Mouse (Mus musculus): ENCODE measurements around the gene Ubr2. TPM values are rescaled to one million over a fixed set of nuclear protein-coding genes. Genes with fewer than 3 reads are reported as not detected.

The Ubr2 gene
- polyA plus RNA-seq, 1 experiment from 2014 or later = 11.9 TPM

GRCm38 (mm10) chr17:46929277-46929676, 81.1 kb downstream of the Ubr2 start:
- no peak overlapping the region for H3K27ac ChIP-seq
- H3K9ac ChIP-seq (ENCODE audit: low read depth, low read length) = no peak overlapping the region
- DNase-seq (ENCODE audit: low spot score) (no peak), ATAC-seq (replicated peaks; ENCODE audit: low FRiP score, low read depth) (no peak)
- TF ChIP-seq CTCF (IDR thresholded peaks at IDR 0.05; ENCODE audit: low read depth) = no peak
- H3K4me1 ChIP-seq (replicated peaks; ENCODE audit: insufficient read depth, low read length) = no peaks in the 10 kb centered on the region
- peaks cover 53% of the 10 kb centered on the region for H3K36me3 ChIP-seq (ENCODE audit: insufficient read depth, low read length)
- 80% methylated on average over 12 of the region's 12 CpGs for WGBS
- no peak overlapping the region for H3K4me3 ChIP-seq (replicated peaks; ENCODE audit: low read depth, low read length)
- H3K4me2 ChIP-seq (ENCODE audit: low read length) = no peak overlapping the region
- H3K27me3 ChIP-seq (ENCODE audit: insufficient read depth, low read length) = no peaks in the 10 kb centered on the region
- H3K9me3 ChIP-seq (replicated peaks; ENCODE audit: low read length) = no peaks in the 10 kb centered on the region

- Histone ChIP-seq H3K27ac (no peak overlapping the region), H3K9me3 (replicated peaks; ENCODE audit: low read length) (no peaks in the 10 kb centered on the region), H3K9ac (ENCODE audit: low read depth, low read length) (no peak overlapping the region), H3K4me1 (replicated peaks; ENCODE audit: insufficient read depth, low read length) (no peaks in the 10 kb centered on the region), H3K4me2 (ENCODE audit: low read length) (no peak overlapping the region), H3K36me3 (ENCODE audit: insufficient read depth, low read length) (peaks cover 38% of the 10 kb centered on the region), H3K4me3 (replicated peaks; ENCODE audit: low read depth, low read length) (no peak overlapping the region), H3K27me3 (ENCODE audit: insufficient read depth, low read length) (no peaks in the 10 kb centered on the region)
- no peak for ATAC-seq (replicated peaks; ENCODE audit: low FRiP score, low read depth)
- WGBS = 96% methylated on average over 5 of the region's 5 CpGs
- no peak for TF ChIP-seq CTCF (IDR thresholded peaks at IDR 0.05; ENCODE audit: low read depth)
- no peak for DNase-seq (ENCODE audit: low spot score)
Observed at GRCm38 (mm10) chr17:46927781-46928180, 82.6 kb downstream of the Ubr2 start.

GRCm38 (mm10) chr17:46926941-46927340, 83.4 kb downstream of the Ubr2 start:
- WGBS = 56% methylated on average over 3 of the region's 3 CpGs
- no peak overlapping the region for H3K4me2 ChIP-seq (ENCODE audit: low read length)
- TF ChIP-seq CTCF (IDR thresholded peaks at IDR 0.05; ENCODE audit: low read depth) = no peak
- no peaks in the 10 kb centered on the region for H3K9me3 ChIP-seq (replicated peaks; ENCODE audit: low read length)
- H3K4me1 ChIP-seq (replicated peaks; ENCODE audit: insufficient read depth, low read length) = no peaks in the 10 kb centered on the region
- no peak overlapping the region for H3K4me3 ChIP-seq (replicated peaks; ENCODE audit: low read depth, low read length)
- no peak overlapping the region for H3K27ac ChIP-seq
- no peaks in the 10 kb centered on the region for H3K27me3 ChIP-seq (ENCODE audit: insufficient read depth, low read length)
- H3K36me3 ChIP-seq (ENCODE audit: insufficient read depth, low read length) = peaks cover 31% of the 10 kb centered on the region; the same call in 1 of the 2 replicates
- ATAC-seq (replicated peaks; ENCODE audit: low FRiP score, low read depth) = no peak
- no peak for DNase-seq (ENCODE audit: low spot score)
- H3K9ac ChIP-seq (ENCODE audit: low read depth, low read length) = no peak overlapping the region

GRCm38 (mm10) chr17:46926192-46926591, 84.2 kb downstream of the Ubr2 start:
- WGBS = 69% methylated on average over 6 of the region's 6 CpGs
- no peaks in the 10 kb centered on the region for H3K9me3 ChIP-seq (replicated peaks; ENCODE audit: low read length)
- DNase-seq (ENCODE audit: low spot score) = no peak
- H3K4me2 ChIP-seq (ENCODE audit: low read length) = no peak overlapping the region
- H3K27me3 ChIP-seq (ENCODE audit: insufficient read depth, low read length) = no peaks in the 10 kb centered on the region
- H3K4me3 ChIP-seq (replicated peaks; ENCODE audit: low read depth, low read length) = no peak overlapping the region
- no peak for ATAC-seq (replicated peaks; ENCODE audit: low FRiP score, low read depth)
- no peak overlapping the region for H3K9ac ChIP-seq (ENCODE audit: low read depth, low read length)
- H3K4me1 ChIP-seq (replicated peaks; ENCODE audit: insufficient read depth, low read length) = no peaks in the 10 kb centered on the region
- H3K36me3 ChIP-seq (ENCODE audit: insufficient read depth, low read length) = peaks cover 23% of the 10 kb centered on the region; the same call in 1 of the 2 replicates
- no peak for TF ChIP-seq CTCF (IDR thresholded peaks at IDR 0.05; ENCODE audit: low read depth)
- H3K27ac ChIP-seq = no peak overlapping the region

- DNase-seq (ENCODE audit: low spot score) (peak; percentile 76), ATAC-seq (replicated peaks; ENCODE audit: low FRiP score, low read depth) (no peak)
- 52% methylated on average over 6 of the region's 6 CpGs for WGBS
- Histone ChIP-seq H3K4me2 (ENCODE audit: low read length) (no peak overlapping the region), H3K4me3 (replicated peaks; ENCODE audit: low read depth, low read length) (no peak overlapping the region), H3K27me3 (ENCODE audit: insufficient read depth, low read length) (no peaks in the 10 kb centered on the region), H3K9me3 (replicated peaks; ENCODE audit: low read length) (no peaks in the 10 kb centered on the region), H3K27ac (no peak overlapping the region), H3K36me3 (ENCODE audit: insufficient read depth, low read length) (no peaks in the 10 kb centered on the region), H3K9ac (ENCODE audit: low read depth, low read length) (no peak overlapping the region), H3K4me1 (replicated peaks; ENCODE audit: insufficient read depth, low read length) (no peaks in the 10 kb centered on the region)
- no peak for TF ChIP-seq CTCF (IDR thresholded peaks at IDR 0.05; ENCODE audit: low read depth)
Observed at GRCm38 (mm10) chr17:46920855-46921254, 89.5 kb downstream of the Ubr2 start.

GRCm38 (mm10) chr17:46918951-46919350, 91.4 kb downstream of the Ubr2 start:
- Histone ChIP-seq H3K4me2 (ENCODE audit: low read length) (no peak overlapping the region), H3K4me3 (replicated peaks; ENCODE audit: low read depth, low read length) (no peak overlapping the region), H3K27me3 (ENCODE audit: insufficient read depth, low read length) (no peaks in the 10 kb centered on the region), H3K9ac (ENCODE audit: low read depth, low read length) (no peak overlapping the region), H3K4me1 (replicated peaks; ENCODE audit: insufficient read depth, low read length) (no peaks in the 10 kb centered on the region), H3K9me3 (replicated peaks; ENCODE audit: low read length) (no peaks in the 10 kb centered on the region), H3K36me3 (ENCODE audit: insufficient read depth, low read length) (no peaks in the 10 kb centered on the region), H3K27ac (no peak overlapping the region)
- DNase-seq (ENCODE audit: low spot score) = peak; percentile 84
- peak; percentile 46 for ATAC-seq (replicated peaks; ENCODE audit: low FRiP score, low read depth)
- WGBS = 4% methylated on average over 4 of the region's 4 CpGs
- no peak for TF ChIP-seq CTCF (IDR thresholded peaks at IDR 0.05; ENCODE audit: low read depth)

GRCm38 (mm10) chr17:46915129-46915528, 95.2 kb downstream of the Ubr2 start:
- no peak overlapping the region for H3K27ac ChIP-seq
- H3K9me3 ChIP-seq (replicated peaks; ENCODE audit: low read length) = no peaks in the 10 kb centered on the region
- WGBS = 60% methylated on average over 3 of the region's 3 CpGs
- no peaks in the 10 kb centered on the region for H3K36me3 ChIP-seq (ENCODE audit: insufficient read depth, low read length)
- no peak overlapping the region for H3K4me3 ChIP-seq (replicated peaks; ENCODE audit: low read depth, low read length)
- H3K4me2 ChIP-seq (ENCODE audit: low read length) = no peak overlapping the region
- H3K4me1 ChIP-seq (replicated peaks; ENCODE audit: insufficient read depth, low read length) = no peaks in the 10 kb centered on the region
- no peak for ATAC-seq (replicated peaks; ENCODE audit: low FRiP score, low read depth)
- no peak for DNase-seq (ENCODE audit: low spot score)
- no peak overlapping the region for H3K9ac ChIP-seq (ENCODE audit: low read depth, low read length)
- no peak for TF ChIP-seq CTCF (IDR thresholded peaks at IDR 0.05; ENCODE audit: low read depth)
- H3K27me3 ChIP-seq (ENCODE audit: insufficient read depth, low read length) = no peaks in the 10 kb centered on the region

All from kidney, postnatal 0 days (tissue).